Mouse (Mus musculus): Measurements from ENCODE around the gene N4bp1.

Gene N4bp1

GRCm38 (mm10) chr8:86884489-86885463, at the start of gene N4bp1:
N4bp1 (minus strand) TSS chr8:86885258.
- peak; percentile 91 for DNase-seq (ENCODE audit: low read depth, low spot score)

GRCm38 (mm10) chr8:86934841-86935240, 49.8 kb upstream of the N4bp1 start:
- no peak for DNase-seq (ENCODE audit: low read depth, low spot score)

GRCm38 (mm10) chr8:86934393-86934792, 49.3 kb upstream of the N4bp1 start:
- no peak for DNase-seq (ENCODE audit: low read depth, low spot score)

GRCm38 (mm10) chr8:86933898-86934297, 48.8 kb upstream of the N4bp1 start:
- DNase-seq (ENCODE audit: low read depth, low spot score): peak; percentile 77

- no peak for DNase-seq (ENCODE audit: low read depth, low spot score)
Observed at GRCm38 (mm10) chr8:86926237-86926636, 41.2 kb upstream of the N4bp1 start.

GRCm38 (mm10) chr8:86923219-86923835, 38.3 kb upstream of the N4bp1 start:
- DNase-seq (ENCODE audit: low read depth, low spot score): peak; percentile 54

GRCm38 (mm10) chr8:86922673-86923072, 37.6 kb upstream of the N4bp1 start:
- DNase-seq (ENCODE audit: low read depth, low spot score): no peak

- no peak for DNase-seq (ENCODE audit: low read depth, low spot score)
Observed at GRCm38 (mm10) chr8:86922141-86922540, 37.1 kb upstream of the N4bp1 start.

GRCm38 (mm10) chr8:86920996-86921395, 35.9 kb upstream of the N4bp1 start:
- no peak for DNase-seq (ENCODE audit: low read depth, low spot score)

- DNase-seq (ENCODE audit: low read depth, low spot score): no peak
Observed at GRCm38 (mm10) chr8:86920455-86920854, 35.4 kb upstream of the N4bp1 start.

- DNase-seq (ENCODE audit: low read depth, low spot score): no peak
Observed at GRCm38 (mm10) chr8:86920024-86920423, 35.0 kb upstream of the N4bp1 start.

- no peak for DNase-seq (ENCODE audit: low read depth, low spot score)
Observed at GRCm38 (mm10) chr8:86919262-86919661, 34.2 kb upstream of the N4bp1 start.

GRCm38 (mm10) chr8:86918093-86918492, 33.0 kb upstream of the N4bp1 start:
- no peak for DNase-seq (ENCODE audit: low read depth, low spot score)

- DNase-seq (ENCODE audit: low read depth, low spot score): no peak
Observed at GRCm38 (mm10) chr8:86917689-86918088, 32.6 kb upstream of the N4bp1 start.

GRCm38 (mm10) chr8:86916369-86916768, 31.3 kb upstream of the N4bp1 start:
- DNase-seq (ENCODE audit: low read depth, low spot score): no peak

GRCm38 (mm10) chr8:86911136-86911535, 26.1 kb upstream of the N4bp1 start:
- no peak for DNase-seq (ENCODE audit: low read depth, low spot score)

- no peak for DNase-seq (ENCODE audit: low read depth, low spot score)
Observed at GRCm38 (mm10) chr8:86910250-86910649, 25.2 kb upstream of the N4bp1 start.

GRCm38 (mm10) chr8:86908536-86908935, 23.5 kb upstream of the N4bp1 start:
- DNase-seq (ENCODE audit: low read depth, low spot score): peak; percentile 84

- no peak for DNase-seq (ENCODE audit: low read depth, low spot score)
Observed at GRCm38 (mm10) chr8:86904911-86905310, 19.9 kb upstream of the N4bp1 start.

- DNase-seq (ENCODE audit: low read depth, low spot score): peak; percentile 81
Observed at GRCm38 (mm10) chr8:86903104-86903503, 18.0 kb upstream of the N4bp1 start.

GRCm38 (mm10) chr8:86902656-86903055, 17.6 kb upstream of the N4bp1 start:
- no peak for DNase-seq (ENCODE audit: low read depth, low spot score)

- no peak for DNase-seq (ENCODE audit: low read depth, low spot score)
Observed at GRCm38 (mm10) chr8:86901972-86902371, 16.9 kb upstream of the N4bp1 start.

All from mesoderm, embryonic 11.5 days (tissue).